Mouse (Mus musculus): ENCODE data around the gene Hdac7.

Hdac7 gene

GRCm38 (mm10) chr15:97787799-97788667, 56.3 kb downstream of the Hdac7 start:
- DNase-seq = peak in 1 of 2 experiments; percentile 30

GRCm38 (mm10) chr15:97787148-97787798, 57.0 kb downstream of the Hdac7 start:
- no peak for DNase-seq

GRCm38 (mm10) chr15:97786412-97787112, 57.7 kb downstream of the Hdac7 start:
- peak in 1 of 2 experiments; percentile 20 for DNase-seq

GRCm38 (mm10) chr15:97785731-97786411, 58.4 kb downstream of the Hdac7 start:
- DNase-seq = peak; percentile 45 to 51

GRCm38 (mm10) chr15:97784561-97785161, 59.6 kb downstream of the Hdac7 start:
- DNase-seq = peak; percentile 63 to 75

GRCm38 (mm10) chr15:97784092-97784559, 60.2 kb downstream of the Hdac7 start:
- peak; percentile 93 to 97 for DNase-seq

GRCm38 (mm10) chr15:97782749-97783105, 61.6 kb downstream of the Hdac7 start:
- peak; percentile 49 to 71 for DNase-seq

- no peak for DNase-seq
Observed at GRCm38 (mm10) chr15:97781961-97782748, 62.1 kb downstream of the Hdac7 start.

GRCm38 (mm10) chr15:97780611-97781031, 63.7 kb downstream of the Hdac7 start:
- DNase-seq = no peak

GRCm38 (mm10) chr15:97779576-97779975, 64.7 kb downstream of the Hdac7 start:
- DNase-seq = no peak

- DNase-seq = no peak
Observed at GRCm38 (mm10) chr15:97778311-97779098, 65.8 kb downstream of the Hdac7 start, which contains the start of gene Slc48a1. Gene Slc48a1, plus strand, starts transcription at chr15:97778520.

GRCm38 (mm10) chr15:97776919-97777318, 67.4 kb downstream of the Hdac7 start:
- DNase-seq = no peak

GRCm38 (mm10) chr15:97776514-97776913, 67.8 kb downstream of the Hdac7 start:
- peak; percentile 84 to 90 for DNase-seq

GRCm38 (mm10) chr15:97773961-97774370, 70.3 kb downstream of the Hdac7 start:
- DNase-seq = no peak

GRCm38 (mm10) chr15:97773108-97773507, 71.2 kb downstream of the Hdac7 start:
- DNase-seq = no peak

- no peak for DNase-seq
Observed at GRCm38 (mm10) chr15:97770280-97770679, 74.0 kb downstream of the Hdac7 start.

- DNase-seq = peak; percentile 52 to 68
Observed at GRCm38 (mm10) chr15:97768192-97768591, 76.1 kb downstream of the Hdac7 start.

GRCm38 (mm10) chr15:97767280-97768186, 76.8 kb downstream of the Hdac7 start, which contains the start of gene Rapgef3:
Gene Rapgef3, minus strand, starts transcription at chr15:97767972.
- DNase-seq = peak; percentile 67 to 79
